ENCODE assay signal across 14 mouse cellular contexts in the genomic region with DNA sequence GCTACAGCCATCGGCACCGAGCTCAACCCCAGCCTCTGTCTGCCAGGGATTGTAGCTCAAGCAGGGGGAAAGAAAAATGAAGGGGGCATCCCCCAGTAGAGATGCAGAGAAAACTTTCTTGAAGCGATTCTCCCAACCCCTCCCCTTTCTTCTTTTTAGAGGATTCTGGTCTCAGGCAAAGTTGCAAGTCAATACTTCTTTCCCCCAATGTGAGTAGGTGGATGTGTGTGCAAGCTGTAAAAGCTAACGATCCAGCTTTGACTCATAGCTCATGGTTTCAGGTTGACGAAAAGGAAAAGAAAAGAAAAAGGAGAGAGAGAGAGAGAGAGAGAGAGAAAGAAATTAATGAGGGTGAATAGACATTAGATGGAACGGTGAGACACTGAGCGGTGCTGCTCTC. TPM values are rescaled to one million over a fixed set of nuclear protein-coding genes. Genes with fewer than 3 reads are reported as not detected.
DNase-seq lines count a peak whose midpoint lies in the region; ATAC-seq lines count a peak whose summit lies in the region.
"Had no signal": no experiment of that assay in that cellular context is flagged by ENCODE, and none has a peak within 500 bp of the region (broad histone marks: within the 10 kb centered on the region; RNA-seq: fewer than 3 reads in every experiment).

No protein-coding gene starts in this region.

- H3K4me2 ChIP-seq in neural tube, embryonic 12.5 days (replicated peaks): peak overlapping the region; percentile 38
- peak overlapping the region; percentile 49 for H3K4me2 ChIP-seq in forebrain, embryonic 13.5 days
- peak overlapping the region; percentile 37; the same call in 1 of the 2 replicates for H3K4me2 ChIP-seq in limb, embryonic 15.5 days
- H3K4me2 ChIP-seq in neural tube, embryonic 15.5 days: peak overlapping the region; percentile 21; the same call in 1 of the 2 replicates
- H3K4me2 ChIP-seq: intestine, embryonic 15.5 days; lung, embryonic 15.5 days had no signal

- H3K36me3 ChIP-seq in neural tube, embryonic 12.5 days: no peaks in the 10 kb centered on the region
- H3K36me3 ChIP-seq in forebrain, embryonic 13.5 days (ENCODE audit: poor library complexity, severe bottlenecking): peaks cover 2% of the 10 kb centered on the region; the same call in 1 of the 2 replicates
- H3K36me3 ChIP-seq in limb, embryonic 15.5 days: no peaks in the 10 kb centered on the region; the same call in 1 of the 2 replicates
- no peaks in the 10 kb centered on the region for H3K36me3 ChIP-seq in neural tube, embryonic 15.5 days
- H3K36me3 ChIP-seq: intestine, embryonic 15.5 days; lung, embryonic 15.5 days had no signal

- H3K9ac ChIP-seq in neural tube, embryonic 12.5 days: no peak overlapping the region
- peak overlapping the region; percentile 10; the same call in 1 of the 2 replicates for H3K9ac ChIP-seq in forebrain, embryonic 13.5 days
- H3K9ac ChIP-seq in limb, embryonic 15.5 days: no peak overlapping the region
- no peak overlapping the region for H3K9ac ChIP-seq in neural tube, embryonic 15.5 days (replicated peaks)
- H3K9ac ChIP-seq: intestine, embryonic 15.5 days; lung, embryonic 15.5 days had no signal

- H3K9me3 ChIP-seq in neural tube, embryonic 12.5 days: no peaks in the 10 kb centered on the region
- H3K9me3 ChIP-seq in forebrain, embryonic 13.5 days (replicated peaks): no peaks in the 10 kb centered on the region
- H3K9me3 ChIP-seq in limb, embryonic 15.5 days: no peaks in the 10 kb centered on the region
- H3K9me3 ChIP-seq in neural tube, embryonic 15.5 days (replicated peaks): no peaks in the 10 kb centered on the region
- H3K9me3 ChIP-seq: intestine, embryonic 15.5 days; lung, embryonic 15.5 days had no signal

- no peak for ATAC-seq in neural tube, embryonic 12.5 days (ENCODE audit: low FRiP score, low read depth)
- no peak for ATAC-seq in forebrain, embryonic 13.5 days
- no peak for ATAC-seq in limb, embryonic 15.5 days (ENCODE audit: insufficient number of reproducible peaks, low FRiP score, low TSS enrichment, low read depth)
- no peak for ATAC-seq in neural tube, embryonic 15.5 days (ENCODE audit: low FRiP score)
- ATAC-seq in activated CD4-positive, CD25-positive, alpha-beta regulatory T cell, adult 4 months: no peak
- ATAC-seq: intestine, embryonic 15.5 days had no signal

- no peaks in the 10 kb centered on the region; the same call in 1 of the 2 replicates for H3K27me3 ChIP-seq in neural tube, embryonic 12.5 days (replicated peaks)
- H3K27me3 ChIP-seq in forebrain, embryonic 13.5 days: peaks cover 14% of the 10 kb centered on the region; the same call in 1 of the 2 replicates
- H3K27me3 ChIP-seq in limb, embryonic 15.5 days: no peaks in the 10 kb centered on the region
- peaks cover 42% of the 10 kb centered on the region for H3K27me3 ChIP-seq in neural tube, embryonic 15.5 days (replicated peaks)
- H3K27me3 ChIP-seq: intestine, embryonic 15.5 days; lung, embryonic 15.5 days had no signal

- no peak for DNase-seq in neural tube, embryonic 10.5 days (ENCODE audit: extremely low spot score, low spot score)
- DNase-seq in adrenal gland, postnatal 36 days: no peak
- DNase-seq in layer of hippocampus, adult 11-12 months (ENCODE audit: low spot score): no peak
- DNase-seq: cerebellum, postnatal 25 days; gastrocnemius, postnatal 14 days; spleen, adult 18-20 months; thymus, adult 18-20 months had no signal

- 23% methylated on average over 7 of the region's 7 CpGs for WGBS in neural tube, embryonic 12.5 days
- 10% methylated on average over 7 of the region's 7 CpGs for WGBS in forebrain, embryonic 13.5 days
- 27% methylated on average over 7 of the region's 7 CpGs for WGBS in limb, embryonic 15.5 days
- WGBS in neural tube, embryonic 15.5 days: 11% methylated on average over 7 of the region's 7 CpGs

- peaks cover 55% of the 10 kb centered on the region for H3K4me1 ChIP-seq in neural tube, embryonic 12.5 days
- H3K4me1 ChIP-seq in forebrain, embryonic 13.5 days: peaks cover 85% of the 10 kb centered on the region
- peaks cover 82% of the 10 kb centered on the region for H3K4me1 ChIP-seq in limb, embryonic 15.5 days
- H3K4me1 ChIP-seq in neural tube, embryonic 15.5 days: peaks cover 57% of the 10 kb centered on the region

- H3K4me3 ChIP-seq in neural tube, embryonic 12.5 days: no peak overlapping the region
- H3K4me3 ChIP-seq in forebrain, embryonic 13.5 days: peak overlapping the region; percentile 8; the same call in 1 of the 2 replicates
- no peak overlapping the region for H3K4me3 ChIP-seq in limb, embryonic 15.5 days
- no peak overlapping the region for H3K4me3 ChIP-seq in neural tube, embryonic 15.5 days (replicated peaks)
- H3K4me3 ChIP-seq: intestine, embryonic 15.5 days; lung, embryonic 15.5 days had no signal

- H3K27ac ChIP-seq in neural tube, embryonic 12.5 days: no peak overlapping the region
- peak overlapping the region; percentile 48; the same call in 1 of the 2 replicates for H3K27ac ChIP-seq in forebrain, embryonic 13.5 days
- H3K27ac ChIP-seq in limb, embryonic 15.5 days: peak overlapping the region; percentile 43; the same call in 1 of the 2 replicates
- H3K27ac ChIP-seq in neural tube, embryonic 15.5 days (replicated peaks): no peak overlapping the region
- H3K27ac ChIP-seq: intestine, embryonic 15.5 days; lung, embryonic 15.5 days had no signal

RNA-seq across cellular contexts. Expression of a gene that starts 8.8 kb away (rescaled TPM):
- 39.1 and 39.5 TPM in 2 replicates for polyA plus RNA-seq in neural tube, embryonic 12.5 days (2016; fragmentation: Nextera tagmentation; extraction: Ambion mirVana)
- 130 and 215 TPM in 2 replicates for polyA plus RNA-seq in forebrain, embryonic 13.5 days (2015; fragmentation: Nextera tagmentation; extraction: Ambion mirVana)
- 85.4 and 90.5 TPM in 2 replicates for polyA plus RNA-seq in limb, embryonic 15.5 days (2015; fragmentation: Nextera tagmentation; extraction: Ambion mirVana)
- polyA plus RNA-seq in neural tube, embryonic 15.5 days (2015; fragmentation: Nextera tagmentation; extraction: Ambion mirVana): 13.3 and 22.4 TPM in 2 replicates
- polyA plus RNA-seq in activated CD4-positive, CD25-positive, alpha-beta regulatory T cell, adult 4 months (2017; shearing (Covaris generic)): 1 to 10 TPM; 1.6 TPM
- total RNA-seq in adrenal gland, postnatal 36 days (2021): 10 to 100 TPM; 22.7 to 28.3 TPM

Comparison
In these comparisons a context has a peak if more than half of its experiments do, and no peak if none do; other contexts are left out.
1. H3K27ac ChIP-seq: peak in forebrain, embryonic 13.5 days (single experiment) and limb, embryonic 15.5 days (single experiment); none in neural tube, embryonic 12.5 days (single experiment) and neural tube, embryonic 15.5 days (single experiment).
2. Peak in every context shown above with its lines, with median percentiles within 50 percentile points of each other: H3K4me2 ChIP-seq.